Mouse (Mus musculus) B cell, adult 2 months (primary cell): ENCODE measurements around the gene Gprc5c.

Experiments
- DNase-seq, 2 experiments: peaks; one replicate each; pipeline ENCODE4 v3.0.0; 2022

The Gprc5c gene

DNA sequence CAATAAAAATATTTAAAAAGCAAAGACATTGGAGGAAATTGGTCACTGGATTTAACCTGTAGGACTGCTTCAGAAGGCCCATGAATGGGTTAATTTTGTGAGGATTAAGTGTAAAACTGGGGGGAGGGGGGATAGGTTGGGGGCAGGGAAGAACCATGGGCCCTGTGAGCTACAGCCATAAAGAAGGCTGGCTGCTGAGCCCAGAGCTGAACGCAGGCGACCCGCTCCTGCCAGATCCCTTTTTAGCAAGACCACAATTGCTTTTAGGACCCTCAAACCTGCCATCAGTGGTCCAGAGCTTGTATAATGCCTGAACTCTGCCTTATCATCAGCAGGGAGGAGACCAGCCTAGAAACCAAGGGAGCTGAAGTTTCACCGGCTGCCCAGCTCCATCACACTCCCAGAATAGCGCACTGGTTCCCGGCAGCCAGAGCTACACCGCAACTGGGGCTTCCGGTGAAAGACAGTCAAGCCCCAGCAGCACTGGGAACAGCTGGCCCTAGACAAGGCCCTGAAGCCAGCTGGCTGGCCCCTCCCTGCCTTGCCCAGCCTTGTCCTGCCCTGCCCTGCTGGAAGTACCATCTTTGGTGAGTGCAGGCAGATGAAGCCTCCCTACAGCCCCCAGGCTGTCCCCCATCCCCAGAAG, 7.0 kb upstream of the Gprc5c start:
- DNase-seq, result no peak

DNA sequence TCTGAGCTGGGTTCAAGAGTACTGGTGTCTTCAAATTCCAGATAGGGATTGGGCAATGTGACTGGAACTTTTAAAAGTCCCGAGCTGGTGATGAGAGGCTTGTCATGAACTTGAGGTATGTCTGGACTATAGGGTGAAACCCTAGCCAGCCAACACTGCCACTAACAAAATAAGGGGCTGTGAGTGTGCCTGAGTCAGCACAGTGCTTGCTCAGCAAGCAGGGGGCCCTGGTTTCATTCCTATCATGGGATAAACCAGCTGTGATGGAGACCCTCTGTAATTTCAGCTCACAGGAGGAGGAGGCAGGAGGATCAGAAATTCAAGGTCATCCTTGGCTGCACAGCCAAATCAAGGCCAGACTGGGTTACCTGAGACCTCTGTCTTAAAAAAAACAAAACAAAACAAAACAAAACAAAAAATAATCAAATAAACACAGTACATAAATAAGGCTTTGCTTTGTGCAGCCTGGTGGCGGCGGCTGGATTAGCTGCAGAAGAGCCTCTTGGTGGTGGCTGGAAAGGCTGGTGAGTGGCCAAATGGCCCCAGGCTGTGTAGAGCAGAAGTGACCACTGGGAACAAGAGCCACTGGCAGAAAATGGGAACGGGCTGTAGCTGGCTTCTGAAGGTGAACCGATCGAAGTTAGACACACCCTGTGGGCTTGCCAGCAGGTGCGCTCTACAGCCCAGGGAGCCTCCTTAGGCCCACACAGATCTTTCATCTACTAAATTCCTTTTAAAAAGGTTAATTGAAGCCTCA, 6.3 kb upstream of the Gprc5c start:
- DNase-seq, result no peak

DNA sequence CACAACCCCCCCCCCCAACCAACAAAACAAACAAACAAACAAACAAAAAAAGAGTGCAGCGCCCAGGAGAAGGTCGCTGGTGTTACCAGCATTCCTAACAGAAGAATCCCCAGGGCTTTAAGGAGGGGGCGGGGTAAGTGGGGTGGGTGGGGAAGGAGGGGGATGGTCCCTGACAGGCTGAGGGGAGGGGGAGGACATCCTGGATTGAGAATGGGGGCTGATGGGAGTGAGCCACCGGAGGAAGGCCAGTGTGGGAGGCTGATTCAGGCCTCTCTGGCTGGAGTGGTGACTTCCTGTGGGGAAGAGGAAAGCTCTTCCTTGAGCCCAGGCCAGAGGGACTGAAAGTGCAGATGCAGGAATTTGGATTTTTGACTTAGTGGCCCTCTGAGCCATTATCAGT, 4.6 kb upstream of the Gprc5c start:
- no peak for DNase-seq

DNA sequence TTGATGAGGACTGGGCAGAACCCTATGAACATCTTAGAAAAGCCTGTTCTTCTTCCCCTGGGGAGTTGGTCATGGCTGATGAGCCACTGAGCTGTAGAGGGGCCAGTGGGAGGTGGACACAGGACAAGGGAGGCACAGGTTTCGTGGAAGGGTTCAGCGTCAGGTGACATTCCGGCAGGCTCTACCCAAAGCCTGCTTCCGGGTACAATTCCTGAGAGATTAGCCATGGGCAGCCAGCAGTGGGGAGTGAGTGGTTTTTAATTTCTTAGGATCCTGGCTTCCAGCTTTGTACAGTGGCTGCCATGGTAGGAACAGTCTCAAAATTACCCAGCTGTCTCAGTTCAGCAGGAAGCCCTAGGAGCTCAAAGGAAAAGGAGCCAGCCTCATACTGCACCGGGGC, 3.9 kb upstream of the Gprc5c start:
- DNase-seq, result no peak

DNA sequence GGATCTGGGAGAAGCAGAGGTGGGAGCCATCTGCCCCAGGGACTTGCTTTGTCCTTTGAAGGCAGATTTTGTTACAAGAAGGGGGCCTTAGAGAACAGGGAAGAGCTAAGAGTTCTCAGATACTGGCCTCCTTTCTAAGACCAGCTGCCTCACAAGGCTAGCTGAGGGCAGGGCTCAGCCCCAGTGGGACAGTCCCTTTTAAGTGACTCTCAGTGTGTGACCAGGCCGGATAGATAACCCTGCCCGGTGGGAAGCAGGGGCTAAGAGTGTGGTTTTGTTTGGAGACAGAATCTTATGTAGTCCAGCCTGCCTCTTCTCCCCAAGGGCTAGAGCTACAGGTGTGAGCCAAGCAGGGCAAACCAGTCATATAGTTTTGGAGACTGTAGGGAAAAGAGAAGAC, 1.4 kb upstream of the Gprc5c start:
- no peak for DNase-seq

DNA sequence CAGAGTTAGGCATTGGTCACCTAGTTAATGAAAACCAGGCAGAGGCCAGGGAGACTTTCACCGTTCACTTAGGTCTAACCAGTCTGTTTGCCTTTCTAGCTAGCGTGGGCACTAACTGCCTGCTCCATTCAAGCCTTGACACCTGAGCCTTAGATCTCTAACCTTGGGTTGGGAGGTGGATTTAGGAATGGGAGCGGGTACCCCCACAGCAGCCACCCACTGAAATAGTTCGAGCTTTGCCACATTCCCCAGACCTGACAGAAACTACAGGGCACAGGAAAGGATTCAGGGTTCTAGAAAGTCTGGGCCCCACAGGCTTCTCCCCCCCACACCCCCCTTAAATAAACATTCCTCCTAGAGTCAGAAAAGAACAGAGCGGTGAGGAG, 893 bp upstream of the Gprc5c start:
- no peak for DNase-seq

DNA sequence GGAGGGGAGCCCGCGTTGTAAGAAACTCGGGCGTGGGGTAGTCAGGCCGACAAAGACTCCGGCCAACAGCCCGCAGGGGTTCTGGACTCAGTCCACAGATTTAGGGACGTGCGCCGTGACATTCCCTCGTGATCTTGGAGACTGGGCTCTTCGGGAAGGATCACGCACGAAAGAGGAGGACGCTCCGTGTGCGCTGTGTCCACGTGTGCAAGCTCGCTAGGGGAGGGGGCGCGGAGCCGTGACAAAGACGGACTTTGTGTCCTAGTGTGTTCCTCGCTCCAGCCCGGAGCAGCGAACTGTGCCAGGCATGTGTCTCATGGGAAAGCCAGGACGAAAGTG, 286 bp downstream of the Gprc5c start:
- no peak for DNase-seq

DNA sequence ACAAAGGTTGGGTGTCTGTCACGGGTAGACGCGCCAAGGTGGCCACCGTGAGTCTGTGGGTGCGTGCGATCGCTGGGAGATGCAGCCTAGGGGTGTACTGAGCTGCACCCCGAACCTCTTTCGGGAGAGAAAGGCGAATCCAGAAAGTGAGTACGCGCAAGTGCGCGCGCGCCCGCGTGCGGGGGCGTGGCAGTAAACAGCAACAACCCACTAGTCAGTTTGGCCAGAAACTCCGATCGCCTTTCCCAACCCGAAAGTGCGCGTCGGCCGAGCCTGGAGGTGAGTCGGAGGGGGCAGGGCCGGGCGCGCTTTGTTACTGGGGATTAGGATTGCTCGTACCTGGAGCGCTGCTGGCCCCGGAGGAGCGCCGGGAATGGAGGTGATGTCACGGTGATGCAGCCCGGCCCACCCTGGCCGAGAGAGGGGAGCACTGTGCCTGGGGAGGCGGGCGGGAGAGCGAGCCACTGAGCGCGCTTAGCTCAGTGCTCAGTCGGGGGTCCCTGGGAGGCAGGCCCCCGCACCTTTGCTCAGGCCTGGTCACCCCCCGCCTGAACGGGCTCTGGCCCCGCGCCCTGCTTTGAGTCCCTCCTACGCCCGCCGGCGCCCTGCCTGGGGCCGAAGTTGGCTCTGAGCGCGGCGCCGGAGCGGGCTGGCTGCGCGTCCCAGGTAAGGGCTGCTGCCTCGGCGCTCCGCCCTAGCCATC, 807 bp downstream of the Gprc5c start:
- DNase-seq, result no peak

DNA sequence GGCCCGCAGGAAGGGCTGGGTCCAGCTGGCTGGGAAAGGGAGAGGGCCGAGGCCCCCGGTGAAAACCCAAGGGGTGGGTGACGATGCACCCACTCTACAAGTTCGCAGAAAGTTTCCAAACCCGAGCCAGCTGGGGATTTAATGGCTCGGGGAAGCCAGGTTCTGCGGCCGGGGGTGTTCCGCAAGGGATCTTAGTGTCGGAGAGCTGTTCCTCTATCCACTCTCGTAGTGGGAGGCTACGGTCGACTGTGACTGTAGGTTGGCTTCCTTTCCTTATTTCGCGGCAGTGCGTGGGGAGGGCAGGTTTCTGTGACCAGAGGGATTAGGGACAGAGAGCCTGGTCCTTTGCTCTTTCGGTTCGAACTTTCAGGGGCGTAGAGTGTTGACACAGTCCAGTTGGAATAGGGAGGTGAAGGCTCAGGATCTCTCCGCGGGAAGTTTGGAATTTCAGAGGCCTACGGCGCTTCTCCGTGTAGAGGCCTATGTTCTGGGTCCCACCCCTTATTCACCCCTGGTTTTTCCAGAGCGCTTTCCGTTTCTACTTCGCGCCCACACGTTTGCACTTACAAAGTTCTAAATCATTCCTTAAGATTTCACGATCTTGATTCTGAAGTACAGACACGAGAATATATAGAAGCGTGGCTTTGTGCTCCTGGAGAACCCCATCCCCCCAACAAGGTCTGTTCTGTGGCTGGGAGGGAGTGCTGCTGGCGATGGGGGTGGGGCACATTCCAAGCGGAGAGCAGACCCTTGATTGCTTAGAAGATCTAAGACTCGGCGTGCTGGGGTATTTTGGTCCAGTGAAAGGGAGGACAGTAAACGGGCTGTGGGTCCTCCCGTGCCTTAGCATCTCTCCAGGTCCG, 1.6 kb downstream of the Gprc5c start:
- no peak for DNase-seq

DNA sequence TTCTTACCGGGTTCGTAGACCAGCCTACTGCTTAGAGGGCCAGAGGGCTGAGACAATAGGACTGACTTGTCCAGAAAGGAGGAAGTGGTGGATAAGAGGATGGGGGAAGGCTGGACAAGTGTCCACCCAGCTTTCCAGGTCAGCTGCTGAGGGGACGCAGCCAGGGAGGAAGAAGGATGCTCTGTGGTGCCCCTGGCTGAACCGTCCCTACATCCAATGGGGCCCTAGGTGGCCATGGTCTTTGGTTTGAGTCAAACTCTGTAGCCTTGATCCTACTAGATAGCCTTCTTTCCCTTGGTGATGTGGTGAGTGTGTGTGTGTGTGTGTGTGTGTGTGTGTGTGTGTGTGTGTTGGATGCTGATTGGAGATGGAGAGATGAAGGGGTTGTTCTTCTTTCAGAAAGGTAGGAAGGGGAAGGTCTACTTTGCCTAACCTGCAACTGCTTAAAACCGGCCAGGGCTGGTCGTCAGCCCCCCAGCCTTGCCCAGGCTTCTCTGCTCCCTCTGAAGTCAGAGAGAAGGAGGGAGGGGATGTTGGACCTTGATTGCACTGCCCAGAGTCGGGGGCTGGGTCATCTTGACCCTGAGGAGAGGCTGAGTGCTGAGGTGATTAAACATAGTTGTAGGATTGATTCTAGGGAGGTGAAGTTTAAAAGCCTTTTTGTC, 2.4 kb downstream of the Gprc5c start:
- no peak for DNase-seq

DNA sequence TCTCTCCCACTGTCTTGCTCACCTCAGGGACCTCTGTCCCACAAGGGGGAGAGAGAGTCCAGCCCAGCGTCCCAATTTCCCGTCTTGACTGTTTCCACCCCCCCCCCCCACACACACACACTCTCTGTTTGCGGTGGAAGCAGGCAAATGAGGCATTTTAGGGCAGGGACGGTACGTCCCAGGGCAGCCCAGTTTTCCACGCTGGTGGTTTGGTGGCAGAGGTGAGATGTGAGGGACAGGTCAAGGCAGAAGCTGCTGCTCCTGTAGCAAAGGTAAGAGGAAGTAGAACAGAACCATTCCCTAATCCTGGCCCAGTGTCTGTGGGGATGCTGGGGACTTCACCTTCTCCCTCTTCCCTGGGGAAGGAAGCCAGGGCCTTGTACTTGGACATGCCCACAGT, 3.6 kb downstream of the Gprc5c start:
- no peak for DNase-seq

DNA sequence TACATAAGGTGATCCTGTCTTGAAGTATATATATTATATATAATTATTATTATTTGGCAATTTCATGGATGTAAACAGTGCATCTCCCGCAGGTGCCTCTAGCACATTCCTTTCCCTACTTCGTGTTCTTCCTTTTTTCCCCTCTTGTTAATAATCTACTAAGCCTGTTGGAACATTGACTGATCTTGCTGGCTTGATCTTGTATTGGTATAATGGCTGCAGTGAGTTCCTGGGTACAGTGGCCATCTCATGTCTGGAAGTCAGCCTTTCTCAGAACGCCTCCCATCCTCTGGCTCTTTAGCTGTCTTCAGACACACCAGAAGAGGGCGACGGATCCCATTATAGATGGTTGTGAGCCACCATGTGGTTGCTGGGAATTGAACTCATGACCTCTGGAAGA, 5.2 kb downstream of the Gprc5c start:
- no peak for DNase-seq

DNA sequence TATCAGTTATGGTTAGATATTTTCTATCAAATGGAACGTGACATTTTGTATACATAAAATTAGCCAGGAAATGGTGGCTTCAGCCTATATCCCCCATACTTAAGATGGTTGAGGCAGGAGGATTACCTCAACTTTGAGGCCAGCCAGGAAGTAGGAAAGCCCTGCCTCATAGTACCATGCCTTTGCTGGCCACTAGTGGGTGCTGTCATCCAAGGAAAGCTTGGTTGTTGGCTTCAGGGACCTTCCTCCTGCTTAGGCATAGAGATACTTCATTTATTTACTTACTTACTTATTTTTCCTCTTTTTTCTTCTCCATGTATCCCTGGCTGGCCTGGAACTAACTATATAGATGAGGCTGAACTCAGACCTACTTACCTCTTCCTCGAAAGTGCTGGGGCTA, 7.7 kb downstream of the Gprc5c start:
- peak; percentile 52 to 58 for DNase-seq

DNA sequence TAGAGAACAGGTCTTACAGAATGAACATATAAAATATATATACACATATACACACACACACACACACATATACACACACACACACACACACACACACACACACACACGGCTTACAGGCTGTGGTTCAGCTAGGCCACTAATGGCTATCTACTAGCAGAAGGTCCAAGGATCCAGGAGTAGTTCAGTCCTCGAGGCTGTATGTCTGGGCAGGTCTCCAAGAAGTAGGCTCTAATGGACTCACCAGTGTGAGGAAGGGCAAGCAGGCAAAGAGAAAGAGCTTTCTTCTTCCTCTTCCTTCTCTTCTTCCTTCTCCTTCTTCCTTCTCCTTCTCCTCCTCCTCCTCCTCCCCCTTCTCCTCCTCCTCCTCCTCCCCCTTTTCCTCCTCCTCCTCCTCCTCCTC, 10.1 kb downstream of the Gprc5c start:
- DNase-seq, result no peak

DNA sequence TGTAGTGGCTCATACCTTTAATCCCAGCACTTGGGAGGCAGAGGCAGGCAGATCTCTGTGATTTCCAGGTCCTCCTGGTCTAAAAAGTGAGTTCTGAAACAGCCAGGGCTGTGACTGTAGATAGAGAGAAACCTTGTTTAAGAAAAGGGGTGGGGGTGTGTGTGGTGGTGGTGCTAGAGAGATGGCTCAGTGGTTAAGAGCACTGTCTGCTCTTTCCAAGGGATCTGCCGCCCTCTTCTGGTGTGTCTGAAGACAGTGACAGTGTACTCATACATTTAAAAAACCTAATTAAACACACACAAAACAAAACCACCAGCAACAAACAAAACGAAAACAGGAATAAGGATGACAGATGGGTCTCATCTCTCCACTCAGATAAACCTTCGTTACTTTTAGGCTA, 11.7 kb downstream of the Gprc5c start:
- no peak for DNase-seq

DNA sequence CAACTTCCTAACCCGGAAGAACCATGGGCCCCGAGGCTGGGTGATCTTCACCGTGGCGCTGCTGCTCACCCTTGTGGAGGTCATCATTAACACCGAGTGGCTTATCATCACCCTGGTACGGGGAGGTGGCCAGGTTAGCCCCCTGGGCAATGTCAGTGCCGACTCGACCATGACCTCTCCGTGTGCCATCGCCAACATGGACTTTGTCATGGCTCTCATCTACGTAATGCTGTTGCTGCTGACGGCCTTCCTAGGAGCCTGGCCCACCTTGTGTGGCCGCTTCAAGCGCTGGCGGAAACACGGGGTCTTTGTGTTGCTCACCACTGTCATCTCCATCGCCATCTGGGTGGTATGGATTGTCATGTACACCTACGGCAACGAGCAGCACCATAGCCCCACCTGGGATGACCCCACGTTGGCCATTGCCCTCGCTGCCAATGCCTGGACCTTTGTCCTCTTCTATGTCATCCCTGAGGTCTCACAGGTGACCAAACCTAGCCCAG, 13.0 kb downstream of the Gprc5c start:
- no peak for DNase-seq

DNA sequence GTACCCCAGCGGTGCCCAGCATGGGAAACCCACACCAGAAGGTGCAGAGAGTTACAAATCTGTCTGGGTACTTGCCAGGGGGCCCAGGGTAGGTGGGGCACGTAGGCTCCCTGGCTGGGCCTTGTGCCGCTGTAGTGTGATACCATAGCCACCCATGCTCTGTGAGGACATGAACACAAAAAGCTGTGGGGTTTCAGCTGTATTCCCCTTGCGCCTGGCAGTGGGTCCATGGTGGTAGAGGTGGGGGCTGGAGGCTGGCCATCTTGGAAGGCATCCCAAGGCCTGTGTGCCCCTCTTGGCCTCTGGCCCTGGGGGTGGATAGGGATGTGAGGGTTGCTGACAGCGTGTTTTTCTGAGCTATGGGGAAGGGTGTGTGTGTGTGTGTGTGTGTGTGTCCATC, 15.0 kb downstream of the Gprc5c start:
- DNase-seq, result no peak

DNA sequence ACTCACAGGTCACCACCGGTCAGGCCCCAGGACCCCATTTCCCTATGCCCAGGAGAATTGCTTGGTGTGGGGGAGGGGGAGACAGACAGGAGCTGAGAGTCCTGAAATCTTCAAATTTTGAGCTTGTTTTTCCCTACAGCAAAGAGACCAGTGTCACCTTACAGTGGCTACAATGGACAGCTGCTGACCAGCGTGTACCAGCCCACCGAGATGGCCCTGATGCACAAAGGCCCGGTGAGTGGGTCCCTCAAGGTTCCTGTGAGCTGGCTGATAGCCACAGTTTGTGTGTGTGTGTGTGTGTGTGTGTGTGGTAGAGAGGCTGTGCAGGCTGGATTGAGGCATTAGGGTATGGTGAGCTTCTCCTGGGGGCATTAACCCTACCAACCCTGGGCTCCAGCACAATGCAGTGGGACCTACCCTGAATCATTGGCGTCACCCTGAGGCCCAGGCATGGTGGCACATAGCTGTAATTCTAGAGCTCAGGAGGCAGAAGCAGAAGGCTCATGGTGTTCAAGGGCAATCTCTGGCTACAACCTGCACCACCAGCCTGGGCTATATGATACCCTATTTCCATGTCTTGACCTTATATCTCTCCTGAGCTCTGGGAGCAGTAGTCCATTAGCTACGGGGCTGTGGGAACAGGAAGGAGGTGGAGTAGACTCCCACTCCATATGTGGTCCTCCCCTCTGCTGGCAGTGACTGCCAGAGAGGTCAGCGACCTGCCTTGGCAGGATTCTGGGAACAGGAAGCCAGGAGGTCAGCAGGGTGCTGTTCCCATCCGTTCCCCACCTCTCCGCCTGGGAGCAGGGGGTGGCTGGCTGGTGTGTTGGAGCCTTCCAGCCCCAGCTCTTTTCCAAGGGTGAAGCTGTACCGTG, 15.8 kb downstream of the Gprc5c start:
- no peak for DNase-seq

DNA sequence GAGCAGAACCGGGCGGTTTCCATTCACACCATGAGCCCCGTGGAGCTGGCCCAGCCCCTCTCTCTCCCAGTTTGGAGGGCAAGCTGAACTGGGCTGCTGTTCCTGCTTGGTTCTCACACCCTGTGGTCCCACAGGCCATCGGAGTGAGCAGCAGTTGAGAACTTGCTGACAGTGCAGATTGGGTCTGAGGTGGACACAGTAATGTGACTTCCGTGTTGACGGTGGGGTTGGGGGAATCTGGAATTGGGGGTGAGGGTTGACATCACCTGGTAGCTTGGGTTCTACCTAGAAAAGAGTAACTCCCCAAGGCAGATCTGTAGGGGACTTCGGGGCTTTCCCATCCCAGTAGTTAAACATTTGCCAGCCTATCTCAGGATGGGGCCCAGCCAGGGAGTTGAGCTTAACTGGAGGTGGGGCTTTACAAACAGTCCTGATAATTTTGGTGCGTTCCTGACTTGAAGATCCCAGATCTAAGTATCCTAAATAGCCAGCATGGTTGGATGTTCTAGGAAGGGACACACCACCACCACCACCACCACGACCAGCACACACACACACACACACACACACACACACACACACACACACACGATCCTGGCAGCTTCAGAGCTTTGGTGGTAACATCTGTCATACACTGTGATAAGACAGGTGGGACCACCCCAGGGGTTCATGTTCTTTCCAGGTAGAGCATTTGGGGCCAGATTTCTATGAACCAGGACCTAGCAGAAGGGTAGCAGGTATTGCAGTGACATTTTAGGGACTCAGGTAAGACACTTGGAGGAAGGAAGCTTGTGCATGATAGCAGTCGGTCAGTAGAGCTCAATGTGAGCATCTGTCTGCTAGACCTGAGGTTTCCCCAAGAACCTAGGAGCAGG, 16.6 kb downstream of the Gprc5c start:
- no peak for DNase-seq

DNA sequence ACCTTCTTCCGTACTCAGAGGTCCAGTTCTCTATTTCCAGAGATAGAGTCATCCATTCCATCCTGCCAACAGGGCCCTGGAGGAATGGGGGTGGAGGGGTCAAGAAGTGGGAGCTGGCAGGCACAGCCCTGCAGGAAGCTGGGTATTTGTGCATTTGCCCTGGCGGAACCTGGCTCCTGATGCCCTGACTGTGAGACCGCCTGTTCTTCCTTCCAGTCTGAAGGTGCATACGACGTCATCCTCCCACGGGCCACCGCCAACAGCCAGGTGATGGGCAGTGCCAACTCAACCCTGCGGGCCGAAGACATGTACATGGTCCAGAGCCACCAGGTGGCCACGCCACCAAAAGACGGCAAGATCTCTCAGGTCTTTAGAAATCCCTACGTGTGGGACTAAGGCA, 17.3 kb downstream of the Gprc5c start:
- no peak for DNase-seq

DNA sequence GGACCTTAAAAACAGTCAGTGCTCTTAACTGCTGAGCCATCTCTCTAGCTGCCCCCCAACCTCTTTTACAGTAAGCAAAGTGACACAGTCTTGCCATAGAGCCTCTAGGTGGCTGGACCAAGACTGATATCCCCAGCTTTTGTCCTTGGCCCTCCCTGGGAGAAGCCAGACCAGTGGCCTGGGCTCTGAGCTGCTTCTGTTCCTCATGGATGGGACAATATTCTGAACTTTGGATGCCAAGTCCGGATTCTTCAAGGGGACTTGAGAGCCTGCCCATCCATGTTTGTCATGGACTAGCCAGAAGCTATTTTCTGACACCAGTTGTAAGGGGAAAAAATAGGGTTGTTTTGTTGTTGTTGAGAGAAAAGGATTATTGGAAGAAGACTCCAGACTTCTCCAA, 18.8 kb downstream of the Gprc5c start:
- no peak for DNase-seq
